Mouse (Mus musculus) large intestine, adult 2 months (tissue): ENCODE data around the gene Espn. TPM values are rescaled to one million over a fixed set of nuclear protein-coding genes. Genes with fewer than 3 reads are reported as not detected.

ENCODE experiments used
- DNase-seq: peaks from one replicate; pipeline ENCODE4 v3.0.0-alpha.2; 2012; ENCODE audit warnings: low read depth, low spot score
- WGBS: fragments of 180-500 bp; shearing (Covaris S2); methylation state at CpG from one replicate; pipeline ENCODE4 v1.1.7; 2018; 5-methylcytosine and 5-hydroxymethylcytosine counted together
- polyA plus RNA-seq: library from polyadenylated mRNA; depleted of rRNA; stranded (reverse); fragments of >200 nt; gene quantifications from 2 replicates; pipeline ENCODE4 v1.2.3, GENCODE M21; 2012

The Espn gene
- polyA plus RNA-seq, 1 experiment, result 157 TPM

DNA sequence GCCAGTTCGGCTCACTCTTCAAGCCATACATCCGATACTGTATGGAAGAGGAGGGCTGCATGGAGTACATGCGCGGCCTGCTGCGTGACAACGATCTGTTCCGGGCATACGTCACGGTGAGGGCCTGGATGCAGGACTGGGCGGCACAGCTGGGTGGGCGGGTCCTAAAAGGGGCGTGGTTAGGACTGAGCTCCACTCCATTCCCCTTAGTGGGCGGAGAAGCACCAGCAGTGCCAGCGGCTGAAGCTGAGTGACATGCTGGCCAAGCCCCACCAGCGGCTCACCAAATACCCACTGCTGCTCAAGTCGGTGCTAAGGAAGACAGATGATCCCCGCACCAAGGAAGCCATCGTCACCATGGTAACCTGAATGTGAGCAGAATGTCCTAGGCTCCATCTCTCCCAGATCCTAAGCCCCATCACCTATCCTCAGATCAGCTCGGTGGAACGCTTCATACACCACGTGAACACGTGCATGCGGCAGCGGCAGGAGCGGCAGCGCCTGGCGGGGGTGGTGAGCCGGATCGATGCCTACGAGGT is 44.1 kb downstream of the Espn start:
- WGBS, result 33% methylated on average over 30 of the region's 30 CpGs
- no peak for DNase-seq

DNA sequence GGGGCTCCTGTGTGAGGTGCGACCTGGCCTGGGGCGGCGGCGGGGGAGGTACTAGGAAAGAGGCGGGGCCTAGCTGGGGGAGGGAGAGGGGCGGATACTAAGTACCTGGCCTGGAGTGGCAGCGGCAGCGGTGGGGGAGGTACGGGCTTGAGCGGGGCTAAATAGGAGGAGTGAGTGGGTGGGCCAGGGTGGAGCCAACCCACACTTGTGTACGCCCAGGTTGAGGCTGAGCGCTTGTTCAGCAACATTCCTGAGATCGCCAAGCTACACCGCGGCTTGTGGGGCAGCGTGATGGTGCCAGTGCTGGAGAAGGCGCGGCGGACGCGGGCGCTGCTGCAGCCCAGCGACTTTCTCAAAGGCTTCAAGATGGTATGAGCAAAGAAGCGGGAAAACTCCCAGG is 44.7 kb downstream of the Espn start:
- 24% methylated on average over 24 of the region's 24 CpGs for WGBS
- DNase-seq, result no peak

DNA sequence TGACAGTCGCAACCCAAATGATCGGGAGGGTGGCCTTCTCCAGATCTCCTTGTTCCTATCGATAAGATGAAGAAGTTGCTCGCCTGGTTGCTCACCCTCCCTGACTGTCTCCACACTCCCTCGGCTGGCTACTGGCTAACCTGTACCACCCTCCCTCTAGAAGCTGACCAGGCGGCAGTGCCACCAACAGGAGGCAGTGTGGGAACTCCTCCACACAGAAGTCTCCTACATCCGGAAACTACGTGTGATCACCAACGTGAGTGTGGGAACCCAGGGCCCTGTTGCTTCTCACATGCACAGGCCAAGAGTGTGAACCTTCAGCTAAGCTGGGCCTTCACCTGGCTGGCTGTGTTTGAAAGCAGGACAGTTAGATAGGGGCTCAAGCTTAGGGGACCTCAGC is 45.4 kb downstream of the Espn start:
- no peak for DNase-seq
- WGBS, result 71% methylated on average over 9 of the region's 9 CpGs

DNA sequence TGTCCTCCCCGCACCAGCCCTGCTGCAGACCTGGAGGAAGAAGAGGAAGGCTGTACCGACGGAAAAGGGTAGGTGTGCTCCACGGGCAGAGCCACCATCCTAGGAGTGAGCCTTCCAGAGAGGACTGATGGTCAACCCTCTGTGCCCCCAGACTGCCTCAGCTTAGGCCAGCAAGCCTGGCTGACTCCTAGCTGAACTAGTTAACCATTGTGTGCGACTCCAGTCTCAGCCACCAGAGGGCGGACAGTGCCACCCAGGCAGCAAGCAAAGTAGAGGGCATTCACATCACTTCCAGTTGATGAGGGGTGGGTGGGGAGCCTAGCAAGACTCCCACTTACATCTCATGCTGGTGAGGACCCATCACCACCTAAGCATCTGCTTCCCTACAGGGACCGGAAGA is 49.1 kb downstream of the Espn start:
- DNase-seq, result no peak
- 52% methylated on average over 7 of the region's 7 CpGs for WGBS

DNA sequence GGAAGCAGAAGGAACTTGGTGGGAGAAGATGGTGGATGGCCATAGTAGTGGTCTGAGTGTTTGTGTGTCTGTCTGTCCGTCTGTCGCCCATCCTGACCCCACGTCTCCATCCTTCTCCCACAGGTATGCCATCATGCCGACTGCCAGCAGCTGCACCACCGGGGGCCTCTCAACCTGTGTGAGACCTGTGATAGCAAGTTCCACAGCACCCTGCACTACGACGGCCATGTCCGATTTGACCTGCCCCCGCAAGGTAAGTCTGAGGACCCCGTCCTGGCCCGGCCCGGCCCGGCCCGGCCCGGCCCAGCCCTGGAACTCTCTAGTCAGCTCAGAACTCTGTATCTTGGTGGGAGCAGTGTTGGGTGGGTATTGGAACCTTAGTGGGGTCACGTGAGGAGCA is 50.2 kb downstream of the Espn start:
- 96% methylated on average over 16 of the region's 16 CpGs for WGBS
- DNase-seq, result no peak

DNA sequence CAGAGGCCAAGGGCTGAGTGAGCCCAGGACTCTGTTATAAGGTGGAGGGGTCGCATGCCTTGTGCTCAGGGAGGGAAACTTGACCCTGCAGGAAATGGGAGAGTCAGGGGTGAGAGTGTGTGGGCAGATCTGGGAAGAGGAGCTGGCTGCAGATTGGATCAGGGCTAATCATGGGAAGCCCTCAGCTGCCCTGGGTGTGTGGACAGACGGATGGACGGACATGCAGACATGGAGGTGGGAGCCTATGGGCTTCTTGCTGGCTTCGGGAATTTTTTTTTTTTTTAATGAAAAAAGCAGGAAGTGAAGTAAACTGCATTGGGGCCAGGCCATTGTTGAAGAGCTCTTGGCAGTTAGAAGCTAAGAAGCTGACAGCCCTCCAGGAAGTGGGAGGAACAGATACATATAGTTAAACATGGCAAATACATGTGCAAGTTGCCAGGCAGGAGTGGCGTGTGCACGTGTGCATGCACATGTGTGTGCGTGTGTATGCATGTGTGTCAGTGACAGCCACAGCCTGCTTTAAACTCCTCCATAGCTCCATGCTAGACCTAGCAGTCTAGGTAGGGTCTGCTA is 51.0 kb downstream of the Espn start:
- no peak for DNase-seq
- 68% methylated on average over 7 of the region's 7 CpGs for WGBS

DNA sequence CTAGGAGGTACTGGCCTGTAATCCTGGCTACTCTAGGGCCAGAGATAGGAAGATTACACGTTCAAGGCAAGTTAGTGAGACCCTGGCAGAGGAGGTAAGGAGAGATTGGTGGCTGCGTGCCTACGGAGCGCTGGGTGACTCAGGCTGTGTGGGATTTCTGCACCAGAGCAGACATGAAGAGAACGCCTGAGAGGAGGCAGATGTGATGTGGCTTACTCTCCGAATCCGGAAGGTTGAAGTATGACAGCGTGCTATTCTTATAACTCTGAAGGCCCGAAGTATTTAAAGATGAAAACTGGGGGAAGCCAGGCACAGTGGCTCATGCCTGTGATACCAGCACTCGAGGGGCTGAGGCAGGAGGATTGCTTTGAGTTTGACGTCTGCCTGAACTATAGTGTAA is 51.6 kb downstream of the Espn start:
- no peak for DNase-seq
- whole genome bisulfite sequencing, result 76% methylated on average over 11 of the region's 11 CpGs

DNA sequence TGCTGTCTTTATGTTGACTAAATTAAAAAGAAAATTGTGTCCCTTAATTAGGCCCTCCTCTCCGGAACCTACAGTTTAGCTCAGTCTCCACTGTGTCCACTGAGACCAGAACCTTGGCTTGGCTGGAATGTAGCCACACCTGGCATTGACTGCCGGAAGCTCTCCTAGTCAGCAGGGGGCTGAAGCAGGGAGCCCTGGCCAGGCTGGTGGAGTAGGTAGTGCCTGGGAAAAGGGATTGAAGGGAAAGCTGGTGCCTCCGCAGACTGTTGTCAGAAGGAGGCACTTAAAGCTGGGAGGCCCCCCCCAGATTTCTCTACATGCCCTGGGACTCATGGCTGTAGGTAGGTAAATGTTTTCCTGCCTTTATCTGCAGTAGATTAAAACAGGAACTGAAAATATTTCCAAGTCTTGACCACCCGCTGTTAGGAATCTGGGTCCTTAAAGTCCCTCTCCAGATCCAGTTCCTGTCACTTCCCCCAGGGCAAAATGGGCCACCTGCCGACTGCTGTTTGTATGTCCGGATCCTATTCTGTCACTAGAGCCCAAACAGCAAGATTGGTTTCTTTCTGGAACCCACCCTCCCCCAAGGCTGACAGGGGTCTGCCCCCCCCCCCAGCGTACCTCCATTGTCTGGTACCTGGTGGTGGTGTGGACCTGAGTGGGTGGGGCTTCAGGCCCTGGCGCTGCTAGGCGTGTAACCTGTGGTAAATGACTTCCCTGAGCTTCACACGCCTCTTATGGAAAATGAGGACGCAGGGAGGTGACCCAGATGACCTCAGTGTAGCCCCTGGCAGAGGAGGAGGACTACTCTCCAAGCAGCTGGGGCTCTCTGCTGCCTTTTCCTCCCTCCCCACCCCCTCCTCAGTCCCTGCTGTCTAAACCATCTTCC is 54.0 kb downstream of the Espn start:
- DNase-seq, result no peak

DNA sequence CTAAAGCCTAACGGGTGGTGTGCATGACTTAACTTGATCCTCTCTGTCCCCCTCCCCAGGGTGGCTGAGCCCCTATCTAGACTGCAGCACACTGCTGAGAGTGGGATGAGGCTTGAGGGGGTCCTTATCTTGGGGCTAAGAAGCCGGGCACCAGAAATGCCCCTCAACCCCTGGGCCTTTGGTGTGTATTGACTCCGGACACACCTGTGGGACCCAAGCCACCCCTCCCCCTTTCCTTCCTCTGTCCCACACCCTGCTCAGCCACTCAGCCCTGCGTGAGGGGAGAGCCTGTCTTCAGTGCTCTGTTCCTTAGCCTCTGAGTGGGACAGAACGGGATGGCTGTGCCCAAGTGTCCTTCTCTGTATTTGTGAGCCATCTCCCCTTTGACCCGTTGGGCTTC is 55.2 kb downstream of the Espn start:
- no peak for DNase-seq
- WGBS, result 79% methylated on average over 6 of the region's 6 CpGs

More for the DNA sequence above, 54.0 kb downstream of the Espn start:
- 56% methylated on average over 11 of the region's 11 CpGs for WGBS

DNA sequence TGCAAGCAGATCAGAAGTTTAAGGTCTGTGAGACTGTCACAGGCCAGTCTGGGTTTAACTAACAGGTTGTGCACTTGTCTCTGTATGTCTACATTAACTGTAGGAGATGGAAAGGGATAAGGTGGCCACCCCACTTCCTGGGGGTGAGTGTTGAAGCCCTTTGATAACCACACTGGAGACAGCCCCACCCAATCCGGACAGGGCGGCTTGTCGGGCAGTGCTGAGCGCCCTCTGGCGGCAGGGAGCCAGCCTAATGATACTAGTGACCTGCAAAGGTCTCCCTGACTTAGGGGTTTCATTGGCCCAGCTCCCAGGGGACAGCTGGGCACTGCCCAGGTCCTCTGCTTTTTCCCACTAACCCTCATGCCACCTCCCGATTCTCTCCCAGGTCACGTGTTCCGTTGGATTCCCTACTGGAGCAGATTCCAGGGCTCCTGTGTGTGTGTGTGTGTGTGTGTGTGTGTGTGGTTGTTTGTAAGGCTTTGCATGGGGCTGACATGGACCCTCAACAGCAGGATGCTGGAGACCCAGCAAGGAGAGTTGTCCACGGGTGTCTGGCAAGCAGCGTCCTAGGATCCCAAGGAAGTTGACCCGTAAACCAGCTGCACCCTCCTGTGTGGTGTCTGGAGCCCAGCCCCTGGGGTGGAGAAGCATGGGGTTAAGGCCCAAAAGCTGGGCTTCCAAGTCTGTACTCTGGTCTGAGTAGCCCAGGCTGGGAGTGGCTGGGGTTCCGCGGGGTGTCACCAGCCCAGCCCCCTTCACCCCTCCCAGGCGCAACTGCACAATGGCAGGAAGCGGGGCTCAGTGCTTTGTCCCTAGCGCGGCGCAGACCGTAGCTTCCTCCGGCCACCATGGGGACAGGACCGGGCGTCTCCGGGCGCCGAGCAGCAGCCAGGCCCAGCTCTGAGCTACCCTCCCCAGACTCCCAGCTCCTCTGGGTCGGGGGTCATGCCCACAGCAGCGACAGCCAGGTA is 55.9 kb downstream of the Espn start:
- WGBS, result 49% methylated on average over 27 of the region's 27 CpGs
- DNase-seq, result no peak

DNA sequence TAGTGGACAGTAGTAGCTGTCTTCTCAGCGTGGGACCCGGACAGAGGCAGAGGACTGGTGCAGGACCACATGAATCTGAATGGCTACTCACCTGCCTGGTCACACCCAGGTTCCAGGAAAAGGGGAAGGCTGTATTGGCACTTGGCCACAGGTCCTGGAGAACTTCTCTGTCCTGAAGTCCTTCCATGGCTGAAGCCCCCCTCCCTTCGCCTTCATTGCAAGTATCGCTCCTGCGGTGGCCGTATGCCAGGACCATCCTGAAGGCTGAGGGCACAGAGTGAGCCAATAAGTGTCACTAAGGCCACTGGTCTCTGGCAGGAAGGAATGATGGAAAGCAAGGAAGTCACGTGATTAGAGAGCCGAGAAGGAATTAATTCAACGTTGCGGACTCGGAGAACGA is 57.9 kb downstream of the Espn start:
- no peak for DNase-seq
- WGBS, result 88% methylated on average over 12 of the region's 12 CpGs

DNA sequence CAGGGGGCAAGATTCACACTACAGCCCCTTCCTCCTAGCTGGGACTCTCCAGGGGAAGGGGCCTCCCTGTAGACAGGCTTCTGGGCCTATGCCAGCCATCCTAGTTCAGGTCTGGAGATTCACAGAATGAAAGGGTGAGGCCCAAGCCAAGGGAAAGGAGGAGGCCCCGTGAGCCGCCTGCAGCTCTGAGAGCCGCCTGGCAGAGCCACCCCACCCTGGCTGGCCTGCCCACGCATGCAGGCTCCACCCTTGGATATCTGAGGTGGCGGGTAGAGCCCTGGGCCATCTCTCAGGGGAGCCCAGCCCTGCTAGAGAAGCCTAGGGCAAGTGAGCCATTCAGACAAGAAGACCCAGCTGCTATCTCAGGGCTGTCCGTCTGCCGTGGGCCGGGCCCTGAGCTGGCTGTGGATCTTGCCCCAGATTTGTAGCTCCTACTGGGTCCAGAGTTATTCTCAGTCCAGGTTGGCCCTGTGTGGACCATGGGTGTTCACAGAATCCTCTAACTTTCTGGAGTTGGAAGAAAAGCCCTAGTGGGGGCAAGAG is 59.3 kb downstream of the Espn start:
- no peak for DNase-seq
- 55% methylated on average over 8 of the region's 8 CpGs for WGBS

DNA sequence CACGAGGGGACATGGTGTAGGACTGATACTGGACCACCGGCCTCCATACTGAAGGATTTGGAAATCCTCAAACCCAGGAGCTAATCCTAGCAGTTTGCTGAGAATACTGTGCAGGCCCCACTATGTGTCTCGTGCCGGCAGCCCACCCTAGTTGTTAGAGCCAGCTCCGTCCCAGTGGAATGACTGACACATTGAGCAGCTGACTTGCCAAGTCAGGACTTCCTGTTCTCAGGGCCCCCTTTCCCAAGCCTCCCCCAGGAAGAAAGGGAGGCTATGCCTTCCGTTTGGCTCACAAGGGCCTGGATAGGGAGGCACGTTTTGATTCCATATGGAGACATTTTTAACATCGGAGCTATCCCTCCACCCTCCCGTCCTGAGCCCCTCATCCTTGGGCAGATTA is 62.0 kb downstream of the Espn start:
- WGBS, result 86% methylated on average over 9 of the region's 9 CpGs

DNA sequence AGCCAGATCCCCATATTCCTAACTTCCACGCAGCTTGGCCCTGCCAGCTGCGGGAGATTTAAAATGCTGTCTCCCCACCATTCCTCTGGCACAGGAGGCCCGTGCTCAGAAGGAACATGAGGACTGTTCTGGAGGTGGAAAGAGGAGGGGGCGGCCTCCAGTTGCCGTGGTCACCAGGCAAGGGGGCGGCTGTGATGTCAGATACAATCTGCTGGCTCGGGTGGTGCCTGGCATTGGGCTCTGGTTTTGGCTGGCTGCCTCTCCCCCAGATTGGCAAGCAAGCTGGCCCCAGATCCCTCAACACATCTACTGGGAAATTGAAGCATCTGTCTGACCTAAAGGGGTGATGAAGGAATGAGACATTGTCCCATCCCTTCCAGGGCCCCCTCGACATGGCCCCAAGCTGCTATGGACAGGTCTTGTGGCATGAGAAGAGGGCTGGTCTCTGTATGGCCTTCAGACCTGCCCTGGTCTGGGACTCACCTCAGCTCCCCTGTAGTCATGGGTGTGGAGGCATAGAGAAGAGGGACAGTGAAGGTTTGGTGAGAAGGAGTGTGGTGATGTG is 63.5 kb downstream of the Espn start:
- 81% methylated on average over 8 of the region's 8 CpGs for WGBS
- DNase-seq, result no peak

More for the DNA sequence above, 62.0 kb downstream of the Espn start:
- DNase-seq, result no peak

DNA sequence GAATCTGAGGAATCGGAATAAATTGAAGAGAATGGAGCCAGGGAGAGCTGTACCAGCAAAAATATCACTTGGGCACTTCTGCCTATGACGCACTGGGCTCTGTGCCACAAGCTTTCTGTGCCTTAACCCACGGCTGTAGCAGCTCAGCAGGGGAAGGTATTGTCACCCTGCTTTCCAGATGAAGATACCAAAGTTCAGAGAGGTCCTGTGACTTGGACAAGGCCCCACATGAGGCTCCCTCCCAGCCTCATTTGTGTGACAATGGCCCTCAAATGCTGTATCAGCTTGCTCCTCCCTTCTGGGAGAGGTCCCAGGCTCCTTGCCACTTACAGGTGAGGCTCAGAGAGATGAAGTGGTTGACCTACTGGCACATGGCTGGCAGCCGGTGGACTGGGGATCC is 64.0 kb downstream of the Espn start:
- no peak for DNase-seq
- 45% methylated on average over 4 of the region's 4 CpGs for WGBS

DNA sequence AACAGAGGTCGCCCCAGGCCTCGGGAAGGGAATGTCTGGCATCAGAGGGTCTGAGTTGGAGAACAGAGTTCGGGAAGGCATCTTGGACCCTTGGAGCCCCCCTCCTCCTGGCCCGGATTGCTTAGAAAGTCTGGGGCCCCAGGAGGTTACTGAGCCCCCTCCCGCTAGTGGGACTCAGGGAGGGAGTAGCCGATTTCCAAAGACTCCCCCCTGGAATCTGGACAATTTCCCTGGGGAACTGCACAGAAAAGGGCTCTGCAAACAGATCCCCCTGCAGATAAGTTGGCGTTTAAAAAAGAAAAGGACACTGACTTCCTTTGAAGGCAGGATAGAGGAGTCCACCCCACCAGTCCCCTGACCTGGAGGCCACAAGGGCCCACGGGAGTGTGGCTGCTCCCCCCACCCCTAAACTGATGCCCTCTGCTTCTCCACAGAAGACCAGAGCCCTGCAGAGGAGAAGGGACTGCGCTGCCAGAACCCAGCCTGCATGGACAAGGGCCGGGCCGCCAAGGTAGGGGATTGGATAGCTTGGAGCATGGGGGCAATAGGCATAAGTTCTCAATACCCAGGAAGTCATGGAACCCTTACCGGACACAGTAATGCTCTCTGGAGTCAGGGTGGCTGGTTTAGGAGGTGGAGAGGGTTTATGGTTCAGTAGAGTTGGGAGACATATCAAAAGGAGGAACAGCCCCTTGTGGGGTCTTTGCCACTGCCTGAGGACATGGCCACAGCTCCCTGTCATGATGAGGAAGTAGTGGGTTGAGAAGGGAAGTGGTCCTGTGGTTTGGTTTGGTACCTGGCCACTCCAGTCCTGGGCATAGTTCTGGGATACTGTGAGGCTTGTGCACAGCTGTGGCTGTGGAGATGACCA is 64.7 kb downstream of the Espn start:
- WGBS, result 21% methylated on average over 12 of the region's 12 CpGs
- no peak for DNase-seq

DNA sequence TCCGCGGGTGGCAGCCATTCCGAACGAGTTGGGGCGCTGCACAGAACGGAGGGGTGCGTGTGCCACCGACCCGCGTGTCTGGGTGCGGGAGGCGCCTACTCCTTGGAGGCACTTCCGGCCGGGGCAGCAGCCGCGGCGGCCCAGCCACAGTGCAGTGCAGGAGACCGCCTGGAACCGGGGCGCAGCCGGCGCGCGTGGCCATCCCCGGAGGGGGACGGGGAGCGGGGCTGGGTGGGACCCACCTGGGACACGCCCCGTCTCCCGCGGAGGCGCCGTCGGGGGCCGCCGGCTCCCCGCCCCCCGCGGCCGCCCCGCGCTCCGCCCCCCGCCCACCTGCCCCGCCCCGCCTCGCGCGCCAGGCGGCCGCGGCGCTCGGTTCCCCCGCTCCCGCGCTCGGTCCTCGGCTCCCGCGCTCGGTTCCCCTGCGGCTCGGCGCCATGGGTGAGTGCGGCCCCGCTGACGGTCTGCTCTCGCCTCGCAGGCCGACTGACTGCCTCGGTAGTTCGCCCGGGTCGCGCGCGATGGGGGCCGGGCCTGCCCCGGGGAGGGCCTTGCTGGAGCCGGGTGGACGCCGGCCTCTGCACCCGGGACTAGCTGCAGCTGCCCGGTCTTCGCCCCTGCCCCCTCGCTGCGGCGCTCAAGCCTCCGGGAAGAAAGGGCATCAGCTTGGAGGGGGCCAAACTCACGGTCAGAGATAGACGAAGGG is 65.5 kb downstream of the Espn start:
- DNase-seq, result no peak
- WGBS, result under 1% methylated on average over 71 of the region's 92 CpGs

DNA sequence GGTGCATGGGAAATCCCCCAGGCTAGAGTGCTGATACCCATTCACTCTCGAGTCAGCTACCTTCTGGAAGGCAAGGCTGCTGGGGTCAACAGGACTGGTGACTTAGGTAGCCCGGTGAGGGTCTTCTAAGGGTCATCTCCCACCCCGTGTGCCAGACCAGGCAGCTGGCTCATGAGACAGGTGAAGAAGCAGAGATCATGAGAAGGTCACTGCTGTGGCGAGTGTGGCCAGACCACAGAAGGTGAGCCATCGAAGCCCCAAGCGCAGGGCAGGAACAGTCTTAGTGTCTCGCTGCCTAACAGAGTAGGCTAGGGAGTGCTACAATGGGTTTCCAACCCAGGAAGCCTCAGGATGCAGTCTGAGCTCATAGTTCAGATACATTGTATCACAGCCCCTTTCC is 67.6 kb downstream of the Espn start:
- 81% methylated on average over 7 of the region's 7 CpGs for WGBS
- no peak for DNase-seq
